Mouse (Mus musculus) lung, embryonic 15.5 days (tissue): ENCODE measurements around the gene Pik3cd. TPM values are rescaled to one million over a fixed set of nuclear protein-coding genes. Genes with fewer than 3 reads are reported as not detected.

ENCODE experiments used
- ATAC-seq: fragments of 200-750 bp; cut with Nextera tagmentation; 2 replicates; pipeline ENCODE4 v1.8.0; 2017; ENCODE audit warnings: moderate number of reproducible peaks, borderline replicate concordance; ENCODE audit not compliant: low FRiP score, low TSS enrichment; ENCODE audit errors: extremely low read depth
- H3K27ac ChIP-seq: fragments of 300-500 bp; sonication (generic); 2 replicates; pipeline ENCODE4 v1.5.1; 2015; ENCODE audit warnings: moderate library complexity, mild to moderate bottlenecking, inconsistent platforms
- H3K27me3 ChIP-seq: fragments of 300-500 bp; sonication (generic); 2 replicates; pipeline ENCODE4 v1.6.1; 2015; ENCODE audit warnings: inconsistent platforms
- H3K36me3 ChIP-seq: fragments of 300-500 bp; sonication (generic); 2 replicates; pipeline ENCODE4 v1.6.1; 2015; ENCODE audit warnings: inconsistent platforms
- H3K4me1 ChIP-seq: fragments of 300-500 bp; sonication (generic); 2 replicates; pipeline ENCODE4 v1.6.1; 2015; ENCODE audit warnings: inconsistent platforms
- H3K4me2 ChIP-seq: fragments of 300-500 bp; sonication (generic); 2 replicates; pipeline ENCODE4 v1.6.1; 2015; ENCODE audit warnings: inconsistent platforms, mild to moderate bottlenecking, moderate library complexity
- H3K4me3 ChIP-seq: fragments of 300-500 bp; sonication (generic); 2 replicates; pipeline ENCODE4 v1.5.1; 2015; ENCODE audit warnings: mild to moderate bottlenecking, inconsistent platforms
- H3K9ac ChIP-seq: fragments of 300-500 bp; sonication (generic); 2 replicates; pipeline ENCODE4 v1.6.1; 2015; ENCODE audit warnings: inconsistent platforms
- H3K9me3 ChIP-seq: fragments of 300-500 bp; sonication (generic); 2 replicates; pipeline ENCODE4 v1.6.1; 2016; ENCODE audit warnings: inconsistent platforms
- WGBS: fragments of 180-500 bp; shearing (Covaris S2); methylation state at CpG from one replicate; pipeline ENCODE4 v1.1.7; 2015; 5-methylcytosine and 5-hydroxymethylcytosine counted together
- polyA plus RNA-seq: library from polyadenylated mRNA; unstranded; fragments of >200 nt; fragmentation: Nextera tagmentation; extraction: Ambion mirVana; gene quantifications from 2 replicates; pipeline ENCODE4 v1.2.1, GENCODE M21; 2015

Gene Pik3cd
- polyA plus RNA-seq, 1 experiment from 2014 or later = 7.8 TPM

GRCm38 (mm10) chr4:149734730-149735475, 32.5 kb upstream of the Pik3cd start:
- Histone ChIP-seq H3K4me2 (no peak overlapping the region; the same call in 1 of the 2 replicates), H3K9ac (no peak overlapping the region; the same call in 1 of the 2 replicates), H3K27ac (no peak overlapping the region), H3K36me3 (peaks cover 10% of the 10 kb centered on the region; the same call in 1 of the 2 replicates), H3K4me1 (peaks cover 62% of the 10 kb centered on the region), H3K9me3 (no peaks in the 10 kb centered on the region), H3K4me3 (no peak overlapping the region), H3K27me3 (no peaks in the 10 kb centered on the region)
- ATAC-seq = no peak
- 73% methylated on average over 10 of the region's 10 CpGs for WGBS

- Histone ChIP-seq H3K4me2 (no peak overlapping the region), H3K9me3 (no peaks in the 10 kb centered on the region), H3K4me1 (peaks cover 62% of the 10 kb centered on the region), H3K27ac (no peak overlapping the region), H3K4me3 (no peak overlapping the region), H3K9ac (no peak overlapping the region), H3K36me3 (peaks cover 17% of the 10 kb centered on the region), H3K27me3 (no peaks in the 10 kb centered on the region)
- ATAC-seq = no peak
- WGBS = 77% methylated on average over 6 of the region's 6 CpGs
Observed at GRCm38 (mm10) chr4:149734246-149734645, 31.9 kb upstream of the Pik3cd start.

DNA sequence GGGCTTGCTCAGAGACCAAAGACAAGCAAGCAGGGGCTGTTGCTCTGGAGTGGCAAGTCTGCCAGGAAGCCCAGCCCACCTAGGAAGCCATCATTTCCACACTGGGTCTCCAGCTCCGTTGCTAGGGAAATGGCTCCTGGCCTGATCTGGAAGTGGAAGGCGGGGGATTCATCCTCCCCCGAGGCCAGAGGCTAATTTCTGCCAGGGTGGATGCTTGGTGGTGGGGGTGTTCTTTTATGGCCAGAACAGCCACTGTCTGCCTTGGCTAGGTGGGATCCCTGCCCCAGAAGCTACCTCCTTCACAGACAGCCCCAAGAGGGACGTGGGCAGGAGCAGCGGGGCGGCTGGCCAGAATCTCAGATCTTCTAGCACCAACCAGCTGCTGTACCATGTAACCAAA, 31.4 kb upstream of the Pik3cd start:
- 0 out of 2 replicates have a peak overlapping the region, but pooled peaks have one; percentile 24 for H3K27ac ChIP-seq
- H3K4me2 ChIP-seq = no peak overlapping the region
- H3K4me1 ChIP-seq = peaks cover 62% of the 10 kb centered on the region
- no peak for ATAC-seq
- H3K27me3 ChIP-seq = no peaks in the 10 kb centered on the region
- H3K9me3 ChIP-seq = no peaks in the 10 kb centered on the region
- H3K36me3 ChIP-seq = peaks cover 22% of the 10 kb centered on the region
- H3K4me3 ChIP-seq = no peak overlapping the region
- 49% methylated on average over 6 of the region's 6 CpGs for WGBS
- no peak overlapping the region for H3K9ac ChIP-seq

- ATAC-seq = no peak
- Histone ChIP-seq H3K27me3 (no peaks in the 10 kb centered on the region), H3K27ac (0 out of 2 replicates have a peak overlapping the region, but pooled peaks have one; percentile 24), H3K4me2 (no peak overlapping the region), H3K9ac (no peak overlapping the region), H3K9me3 (no peaks in the 10 kb centered on the region), H3K36me3 (peaks cover 29% of the 10 kb centered on the region), H3K4me3 (no peak overlapping the region), H3K4me1 (peaks cover 57% of the 10 kb centered on the region)
- 61% methylated on average over 10 of the region's 10 CpGs for WGBS
Observed at GRCm38 (mm10) chr4:149732800-149733199, 30.4 kb upstream of the Pik3cd start.

GRCm38 (mm10) chr4:149732313-149732712, 29.9 kb upstream of the Pik3cd start:
- H3K9me3 ChIP-seq = no peaks in the 10 kb centered on the region
- no peak overlapping the region for H3K4me3 ChIP-seq
- H3K36me3 ChIP-seq = peaks cover 34% of the 10 kb centered on the region
- 83% methylated on average over 3 of the region's 3 CpGs for WGBS
- H3K27ac ChIP-seq = no peak overlapping the region
- peaks cover 57% of the 10 kb centered on the region for H3K4me1 ChIP-seq
- no peak overlapping the region for H3K4me2 ChIP-seq
- H3K27me3 ChIP-seq = no peaks in the 10 kb centered on the region
- no peak overlapping the region for H3K9ac ChIP-seq
- ATAC-seq = no peak

GRCm38 (mm10) chr4:149730827-149731226, 28.5 kb upstream of the Pik3cd start:
- no peak overlapping the region for H3K4me3 ChIP-seq
- peaks cover 43% of the 10 kb centered on the region for H3K4me1 ChIP-seq
- H3K27me3 ChIP-seq = no peaks in the 10 kb centered on the region
- H3K4me2 ChIP-seq = no peak overlapping the region
- ATAC-seq = no peak
- no peak overlapping the region for H3K27ac ChIP-seq
- H3K9me3 ChIP-seq = no peaks in the 10 kb centered on the region
- H3K9ac ChIP-seq = no peak overlapping the region
- H3K36me3 ChIP-seq = peaks cover 49% of the 10 kb centered on the region
- WGBS = 52% methylated on average over 7 of the region's 7 CpGs

DNA sequence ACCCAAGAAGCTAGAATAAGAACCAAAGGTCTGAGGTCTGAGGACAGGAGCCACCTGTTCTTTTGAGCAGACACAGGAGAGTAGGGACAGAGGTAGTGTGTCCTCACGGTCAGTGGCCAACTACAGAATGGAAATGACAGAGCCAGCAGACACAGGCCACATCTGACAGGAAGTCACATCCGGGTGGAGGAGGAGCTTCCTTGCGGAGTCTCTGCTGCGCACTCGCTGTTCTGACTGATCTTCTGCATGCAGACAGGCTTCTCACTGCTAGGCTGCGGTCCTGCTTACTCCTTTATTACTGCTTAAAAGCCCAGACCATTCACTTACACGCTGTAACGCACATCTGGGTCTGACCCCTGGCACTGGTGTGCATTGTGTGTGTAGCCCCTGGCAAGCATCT, 26.4 kb upstream of the Pik3cd start:
- no peak overlapping the region for H3K9ac ChIP-seq
- no peak for ATAC-seq
- peaks cover 60% of the 10 kb centered on the region for H3K36me3 ChIP-seq
- peaks cover 23% of the 10 kb centered on the region for H3K4me1 ChIP-seq
- H3K9me3 ChIP-seq = no peaks in the 10 kb centered on the region
- no peak overlapping the region for H3K27ac ChIP-seq
- no peaks in the 10 kb centered on the region for H3K27me3 ChIP-seq
- 77% methylated on average over 8 of the region's 8 CpGs for WGBS
- no peak overlapping the region for H3K4me2 ChIP-seq
- no peak overlapping the region for H3K4me3 ChIP-seq

- H3K4me2 ChIP-seq = no peak overlapping the region
- H3K4me3 ChIP-seq = no peak overlapping the region
- no peaks in the 10 kb centered on the region for H3K27me3 ChIP-seq
- no peaks in the 10 kb centered on the region for H3K9me3 ChIP-seq
- H3K9ac ChIP-seq = no peak overlapping the region
- peaks cover 12% of the 10 kb centered on the region for H3K4me1 ChIP-seq
- peaks cover 61% of the 10 kb centered on the region for H3K36me3 ChIP-seq
- no peak for ATAC-seq
- 97% methylated on average over 5 of the region's 5 CpGs for WGBS
- H3K27ac ChIP-seq = no peak overlapping the region
Observed at GRCm38 (mm10) chr4:149727636-149728035, 25.3 kb upstream of the Pik3cd start.

DNA sequence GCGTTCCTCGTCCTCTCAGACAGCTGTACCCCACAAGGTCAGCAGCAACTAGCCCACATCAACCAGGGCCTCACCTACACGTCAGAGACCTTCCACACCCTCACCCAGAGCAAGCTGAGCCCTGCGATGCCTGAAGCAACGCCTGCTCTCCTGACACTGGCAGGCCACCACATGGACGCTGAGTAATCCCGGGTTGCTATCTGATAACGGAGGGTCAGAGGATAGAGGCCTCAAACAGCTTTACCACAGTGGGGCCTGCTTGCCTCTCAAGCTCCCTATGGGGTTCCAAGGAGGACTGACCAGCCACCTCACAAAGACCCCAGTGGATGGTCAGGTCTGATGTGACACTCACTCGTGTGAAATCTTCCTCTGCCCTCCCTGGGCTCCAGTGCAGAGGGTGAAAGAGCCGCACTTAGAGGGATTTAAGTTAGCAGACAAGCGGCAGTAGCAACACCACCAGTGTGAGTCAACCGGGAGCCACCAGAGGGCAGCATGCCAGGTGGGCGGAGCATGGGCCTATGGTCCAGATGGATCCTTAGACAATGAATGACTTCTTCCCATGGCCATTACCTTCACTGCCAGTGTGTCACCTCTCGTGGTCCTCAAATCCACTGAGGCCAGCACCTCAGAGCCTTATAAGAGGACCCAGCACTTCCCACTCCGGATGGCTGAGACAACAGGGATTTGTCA, 23.4 kb upstream of the Pik3cd start:
- Histone ChIP-seq H3K27me3 (no peaks in the 10 kb centered on the region), H3K27ac (no peak overlapping the region), H3K9me3 (no peaks in the 10 kb centered on the region), H3K36me3 (peaks cover 75% of the 10 kb centered on the region), H3K4me1 (no peaks in the 10 kb centered on the region), H3K4me3 (no peak overlapping the region), H3K4me2 (no peak overlapping the region), H3K9ac (no peak overlapping the region)
- no peak for ATAC-seq
- WGBS = 59% methylated on average over 15 of the region's 15 CpGs

DNA sequence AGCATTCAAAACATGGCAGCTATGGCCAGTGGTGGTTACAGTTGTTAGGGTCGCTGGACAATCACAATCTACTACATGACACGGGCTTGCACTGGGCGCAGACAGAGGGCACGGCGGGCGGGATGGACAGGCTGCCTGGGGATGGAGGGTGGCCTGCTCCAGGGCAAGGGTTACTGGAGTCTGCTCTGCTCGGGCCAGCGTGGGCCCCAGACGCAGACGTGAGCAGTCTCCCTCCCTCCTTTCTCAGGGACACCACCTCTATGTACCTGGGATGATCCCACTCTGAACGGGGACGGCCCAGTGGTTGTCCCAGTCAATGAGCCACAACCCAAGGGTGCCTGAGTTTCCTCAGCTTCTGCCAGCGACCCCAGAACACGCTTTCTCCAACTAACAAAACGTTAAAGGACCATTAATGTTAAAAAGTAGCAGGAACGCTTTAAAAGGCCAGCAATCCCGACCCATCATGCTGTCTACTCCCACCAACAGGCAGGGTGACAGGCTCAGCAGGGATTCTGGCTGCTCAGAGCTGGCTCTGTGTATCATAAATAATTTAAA, 22.6 kb upstream of the Pik3cd start:
- no peak overlapping the region for H3K9ac ChIP-seq
- no peaks in the 10 kb centered on the region for H3K27me3 ChIP-seq
- H3K9me3 ChIP-seq = no peaks in the 10 kb centered on the region
- WGBS = 91% methylated on average over 17 of the region's 17 CpGs
- H3K4me2 ChIP-seq = no peak overlapping the region
- no peak for ATAC-seq
- no peaks in the 10 kb centered on the region for H3K4me1 ChIP-seq
- H3K4me3 ChIP-seq = no peak overlapping the region
- peaks cover 75% of the 10 kb centered on the region for H3K36me3 ChIP-seq
- H3K27ac ChIP-seq = no peak overlapping the region

GRCm38 (mm10) chr4:149723855-149724731, 21.7 kb upstream of the Pik3cd start:
- Histone ChIP-seq H3K4me2 (no peak overlapping the region), H3K9me3 (no peaks in the 10 kb centered on the region), H3K4me3 (no peak overlapping the region), H3K27ac (no peak overlapping the region), H3K36me3 (peaks cover 75% of the 10 kb centered on the region), H3K27me3 (no peaks in the 10 kb centered on the region), H3K9ac (no peak overlapping the region), H3K4me1 (no peaks in the 10 kb centered on the region)
- ATAC-seq = no peak
- WGBS = 72% methylated on average over 17 of the region's 17 CpGs
